Mouse (Mus musculus): ENCODE measurements at regions not wholly inside any gene's neighbourhood (a gene's known extent, or its start where the extent isn't known, plus 50 kb on each side); places are given as distances from the start of the nearest gene placed in this dataset.
"Not testable (repeated sequence)": the region's sequence is repeated elsewhere in the genome, so short reads cannot be mapped to it uniquely, and the experiment has no call there.

DNA sequence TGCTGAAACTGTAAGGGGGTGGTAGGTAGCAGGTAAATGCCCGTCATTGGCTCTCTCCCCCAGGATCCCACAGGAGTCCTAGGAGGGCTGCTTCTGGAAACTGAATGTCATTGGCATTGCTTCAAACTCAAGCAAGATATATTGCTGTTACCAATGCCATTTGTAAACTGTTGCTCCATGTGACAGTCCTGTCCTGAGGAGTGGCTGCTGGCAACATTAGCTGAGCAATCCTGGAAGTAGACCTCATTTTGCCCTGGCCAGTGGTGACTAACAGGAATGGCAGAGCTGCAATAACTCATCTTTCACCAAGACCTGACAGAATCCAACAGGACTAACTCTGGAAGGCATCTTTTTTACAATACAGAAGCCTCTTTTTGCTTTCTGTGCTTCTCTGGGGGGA lies 143.2 kb downstream of the Gm815 start:
- peak; percentile 39 for DNase-seq

DNA sequence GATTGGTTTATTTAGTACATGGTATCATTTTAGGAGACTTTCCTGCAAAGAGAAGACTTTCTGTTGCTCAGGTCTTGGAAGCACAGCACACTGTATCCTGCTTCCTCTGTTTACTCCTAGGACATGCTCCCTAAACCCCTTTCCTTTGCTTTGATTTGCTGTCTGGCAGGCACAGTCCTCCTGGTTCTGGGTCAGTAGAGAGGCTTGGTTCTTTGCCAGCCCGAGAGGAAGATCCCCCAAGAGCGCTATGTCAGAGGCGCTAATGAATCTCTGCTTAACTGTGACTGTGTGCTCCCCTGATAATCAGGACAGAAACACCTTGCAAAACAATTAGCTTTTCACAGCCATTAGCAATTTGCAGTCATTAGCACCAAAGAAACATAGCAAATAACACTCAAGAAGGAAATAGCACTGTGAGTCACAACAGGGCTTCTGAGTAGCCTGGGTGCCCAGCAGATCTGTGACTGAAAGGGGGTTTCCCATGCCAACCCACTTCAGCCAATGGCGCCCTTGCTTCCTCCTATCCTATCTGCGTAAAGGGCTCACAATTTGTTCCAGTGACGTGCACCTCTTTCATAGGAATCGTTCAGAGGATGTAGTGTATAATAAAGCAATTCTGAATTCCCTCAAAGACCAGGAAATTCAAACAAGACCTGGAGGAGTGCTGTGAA lies 145.5 kb downstream of the Gm815 start:
- DNase-seq = no peak

DNA sequence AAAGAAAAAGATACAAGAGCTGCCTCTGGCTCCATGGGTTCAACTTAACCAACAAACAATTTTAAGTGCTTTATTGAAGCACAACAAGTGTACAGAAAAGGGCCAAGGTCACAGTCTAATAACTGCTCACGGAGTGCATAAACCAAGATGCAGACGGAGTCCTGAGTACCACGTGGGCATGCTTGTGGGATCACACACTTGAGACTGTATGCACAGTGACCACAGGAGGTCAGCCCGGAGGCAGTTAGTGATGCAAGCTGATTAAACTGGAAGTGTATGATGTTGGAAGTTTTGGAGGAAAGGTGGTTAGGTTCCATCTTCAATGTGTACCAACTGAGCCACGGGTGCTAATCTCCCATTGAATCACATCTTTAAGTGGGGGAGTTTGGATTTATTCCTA lies 146.9 kb downstream of the Gm815 start:
- DNase-seq = no peak

DNA sequence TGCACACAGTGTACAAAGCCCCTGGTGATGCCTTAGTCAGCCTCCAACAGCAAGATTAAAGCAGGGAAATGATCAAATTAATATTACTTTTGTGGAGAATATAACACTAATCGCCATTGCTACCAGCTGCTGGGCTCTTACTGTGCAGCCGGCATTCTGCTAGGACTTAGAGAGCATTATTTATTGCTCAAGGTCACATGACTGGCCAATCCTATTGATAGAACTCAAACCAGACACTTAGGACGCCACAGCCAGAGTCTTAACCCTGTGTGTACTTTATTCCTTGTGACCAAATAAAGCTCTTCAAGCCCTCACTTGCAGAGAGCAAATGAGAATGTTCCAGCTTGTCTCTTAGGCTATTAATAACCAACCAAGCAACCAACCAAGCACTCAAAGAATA lies 152.6 kb downstream of the Gm815 start:
- DNase-seq = peak; percentile 29

DNA sequence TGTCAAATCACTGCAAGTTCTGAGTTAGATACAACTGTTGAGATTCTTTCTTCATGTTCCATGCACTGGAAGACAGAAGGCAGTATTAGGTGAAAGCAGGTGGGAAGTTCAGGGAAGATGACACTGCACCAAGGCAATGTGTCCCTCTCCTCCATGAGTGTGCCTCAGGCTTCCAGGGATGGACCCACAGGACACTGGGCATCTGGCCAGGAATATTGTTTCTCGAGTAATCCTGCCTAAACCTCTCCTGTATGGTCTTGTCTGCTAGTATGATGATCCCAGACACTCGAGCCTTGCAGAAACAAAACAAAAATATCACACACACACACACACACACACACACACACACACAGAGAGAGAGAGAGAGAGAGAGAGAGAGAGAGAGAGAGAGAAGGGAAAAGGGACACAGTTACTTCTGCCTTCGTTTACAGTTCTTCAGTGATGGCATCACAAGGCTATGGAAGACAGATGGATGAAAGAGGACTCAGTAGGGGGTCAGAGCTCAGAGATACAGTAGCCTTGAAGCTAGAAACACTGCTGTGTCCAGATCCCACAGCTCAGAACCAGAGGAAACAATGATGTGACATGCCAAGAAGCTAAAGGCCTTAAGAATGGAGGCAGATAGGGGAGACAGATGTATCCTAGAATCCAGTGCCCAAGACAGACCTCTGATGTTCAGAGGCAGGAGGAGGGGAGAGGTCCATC lies 154.8 kb downstream of the Gm815 start:
- DNase-seq = no peak

DNA sequence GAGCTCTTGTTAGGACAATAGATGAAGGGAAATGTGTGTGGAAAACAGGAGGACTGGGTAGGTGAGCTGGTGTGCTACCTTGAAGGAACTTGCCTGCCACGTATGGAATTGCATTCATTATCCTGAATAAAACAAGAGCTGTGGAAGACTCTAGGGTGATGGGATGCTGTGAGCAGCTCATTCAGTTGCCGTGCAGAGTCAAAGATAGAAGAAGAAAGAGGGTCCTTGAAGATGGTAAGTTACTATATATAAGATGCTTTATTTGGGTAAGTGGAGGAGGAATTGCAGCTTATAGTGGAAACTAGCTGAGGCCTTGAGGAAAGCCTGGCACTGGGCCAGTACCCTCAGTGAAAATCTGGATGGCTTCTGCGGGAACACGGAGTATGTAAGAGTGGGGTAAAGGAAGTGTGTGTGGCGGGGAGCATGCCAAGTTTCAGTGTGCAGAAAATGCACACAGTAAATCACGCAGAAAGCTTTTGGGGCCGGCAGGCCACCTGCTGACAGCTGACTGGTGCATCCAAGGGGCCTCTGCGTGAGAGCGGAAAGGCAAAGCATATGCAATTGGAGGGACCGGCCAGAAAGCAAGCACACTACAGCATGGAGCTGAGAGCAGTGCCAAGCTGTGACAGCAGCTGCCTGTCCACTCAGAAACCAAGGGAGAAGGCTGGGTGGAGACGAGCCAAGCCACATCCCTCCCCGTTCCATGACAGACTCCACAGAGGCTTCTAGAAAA lies 149.7 kb upstream of the Vldlr start:
- DNase-seq = peak; percentile 62

DNA sequence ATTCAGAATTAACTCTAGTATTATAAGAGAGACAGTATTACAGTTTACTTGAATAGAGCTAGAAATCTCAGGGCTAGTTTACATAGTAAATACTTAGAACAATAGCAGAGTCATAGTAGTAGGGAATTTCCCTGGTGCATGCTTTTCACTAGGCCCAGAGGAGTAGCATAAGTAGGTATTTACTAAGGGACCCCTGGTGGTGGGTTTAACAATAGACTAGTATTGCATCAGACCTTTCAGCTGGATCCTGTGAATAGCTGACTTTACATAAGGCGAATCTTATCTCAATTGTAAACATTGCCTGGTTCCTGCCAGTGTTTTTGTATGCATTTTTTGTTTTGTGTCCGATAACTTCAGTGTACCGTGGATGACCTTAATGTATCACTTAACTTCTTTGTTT lies 143.0 kb upstream of the Vldlr start:
- no peak for DNase-seq

DNA sequence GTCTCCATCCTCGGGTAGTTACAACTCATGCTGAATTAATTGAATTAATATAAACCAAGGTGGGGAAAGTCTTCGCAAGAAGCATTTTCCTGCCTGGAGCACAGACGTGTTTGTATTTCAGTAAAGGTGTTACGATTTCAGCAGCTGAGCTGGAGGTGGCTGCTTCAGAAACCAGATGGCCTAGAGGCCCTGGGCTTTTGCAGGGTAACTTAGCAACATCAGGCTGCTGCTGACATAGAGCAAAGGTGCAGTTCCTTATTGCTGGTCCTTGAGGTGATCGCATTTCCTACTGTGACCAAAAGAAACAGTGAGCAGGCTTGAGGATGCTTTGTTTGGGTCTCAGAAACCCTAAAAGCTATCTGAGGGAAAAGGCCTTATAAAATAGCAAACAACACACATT lies 141.3 kb upstream of the Vldlr start:
- no peak for DNase-seq

DNA sequence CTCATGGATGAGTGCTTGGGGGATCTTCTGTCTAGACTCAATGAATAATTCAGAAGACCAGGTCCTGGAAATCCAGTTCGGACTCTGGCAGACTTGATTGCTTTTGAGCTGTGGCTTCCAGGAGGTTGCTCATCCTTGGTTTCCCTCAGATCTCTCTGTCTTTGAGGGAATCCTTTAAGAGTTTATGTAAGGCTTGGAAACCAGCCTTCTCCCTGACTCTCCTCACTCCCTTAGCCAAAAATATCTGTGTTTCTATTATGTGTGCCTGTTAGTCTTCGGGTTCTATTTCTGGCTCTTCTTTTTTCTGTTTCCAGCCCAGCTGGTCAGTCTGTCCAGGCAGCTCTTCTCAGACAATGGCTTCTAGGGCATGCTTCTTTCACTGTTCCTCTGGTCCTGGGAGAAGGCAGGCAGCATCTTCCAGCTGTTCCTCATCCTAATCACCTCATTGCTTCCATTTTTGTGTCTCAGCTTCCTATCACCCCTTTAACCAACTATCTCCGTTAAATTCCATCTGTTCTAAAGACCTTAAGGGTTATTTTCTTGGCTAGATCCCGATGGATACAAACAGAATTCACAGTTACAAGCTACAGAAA lies 139.3 kb upstream of the Vldlr start:
- no peak for DNase-seq

DNA sequence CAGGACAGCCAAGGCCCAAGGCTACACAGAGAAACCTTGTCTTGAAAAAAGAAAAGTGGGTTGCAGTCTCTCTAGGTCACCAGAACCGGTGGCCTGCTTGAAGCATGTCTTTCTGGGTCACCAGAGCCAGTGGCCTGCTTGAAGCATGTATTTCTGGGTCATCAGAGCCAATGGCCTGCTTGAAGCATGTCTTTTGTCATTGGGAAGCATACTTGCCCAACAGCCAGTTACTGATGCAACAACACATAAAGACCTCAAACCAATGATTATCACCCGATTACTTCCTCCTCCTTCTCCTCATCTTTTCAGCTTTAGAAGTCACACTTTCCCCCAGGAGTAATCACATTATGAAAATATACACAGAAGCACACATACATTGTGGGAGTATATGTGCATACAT lies 128.9 kb upstream of the Vldlr start:
- no peak for DNase-seq

DNA sequence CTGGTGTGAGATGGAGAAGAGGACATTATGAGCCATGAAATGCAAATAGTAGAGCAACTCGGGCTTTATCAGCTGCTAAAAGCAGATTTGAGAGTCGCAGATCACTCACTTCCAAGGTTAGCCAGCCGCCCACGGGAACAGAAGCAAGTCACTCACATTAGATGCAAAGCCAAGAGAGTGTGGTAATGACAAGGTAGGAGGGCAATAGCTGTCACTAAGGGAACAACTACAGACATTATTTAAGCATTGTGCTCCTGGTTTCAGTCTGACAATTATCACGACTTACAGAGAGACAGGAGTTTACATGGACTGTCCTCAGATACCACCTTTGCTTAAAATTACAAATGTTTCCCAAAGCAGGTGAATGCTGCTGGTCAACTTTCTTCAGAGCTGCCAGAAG lies 128.5 kb upstream of the Vldlr start:
- peak; percentile 6 for DNase-seq

DNA sequence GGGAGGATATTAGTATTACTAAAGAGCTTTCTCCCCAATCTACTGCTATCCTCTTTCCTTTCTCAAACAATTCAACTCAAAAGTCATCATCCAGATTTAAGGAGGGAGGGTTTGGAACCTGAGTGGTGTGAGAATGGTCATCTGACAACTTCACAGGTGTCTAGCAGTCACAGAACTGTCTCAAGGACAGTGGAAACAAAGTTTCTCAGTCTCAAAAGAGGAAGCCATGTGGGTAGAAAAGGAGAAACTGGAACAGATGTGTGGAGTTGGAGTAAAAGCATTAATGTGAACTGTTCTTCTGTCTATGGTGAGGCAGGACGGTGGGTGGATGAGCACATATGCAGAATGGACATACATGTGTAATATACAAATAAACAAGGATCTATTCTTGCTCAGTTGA lies 127.2 kb upstream of the Vldlr start:
- DNase-seq = no peak

DNA sequence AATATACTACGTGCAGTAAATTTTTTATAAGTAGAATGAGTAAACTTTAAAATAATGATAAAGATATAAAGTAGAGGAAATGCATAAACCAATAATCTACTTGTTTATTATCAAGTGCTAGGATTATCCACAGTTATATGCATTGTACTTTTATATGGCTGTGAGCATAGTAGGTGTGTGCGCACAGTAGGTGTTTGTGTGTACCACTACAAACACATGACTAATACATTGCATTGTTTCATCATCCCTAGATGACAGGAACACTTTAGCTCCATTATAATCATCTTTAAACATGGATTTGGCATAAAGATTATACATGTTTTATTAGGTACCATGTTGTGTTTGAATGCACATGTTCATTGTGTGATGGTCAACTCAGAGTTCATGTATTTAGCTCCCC lies 124.7 kb upstream of the Vldlr start:
- no peak for DNase-seq

DNA sequence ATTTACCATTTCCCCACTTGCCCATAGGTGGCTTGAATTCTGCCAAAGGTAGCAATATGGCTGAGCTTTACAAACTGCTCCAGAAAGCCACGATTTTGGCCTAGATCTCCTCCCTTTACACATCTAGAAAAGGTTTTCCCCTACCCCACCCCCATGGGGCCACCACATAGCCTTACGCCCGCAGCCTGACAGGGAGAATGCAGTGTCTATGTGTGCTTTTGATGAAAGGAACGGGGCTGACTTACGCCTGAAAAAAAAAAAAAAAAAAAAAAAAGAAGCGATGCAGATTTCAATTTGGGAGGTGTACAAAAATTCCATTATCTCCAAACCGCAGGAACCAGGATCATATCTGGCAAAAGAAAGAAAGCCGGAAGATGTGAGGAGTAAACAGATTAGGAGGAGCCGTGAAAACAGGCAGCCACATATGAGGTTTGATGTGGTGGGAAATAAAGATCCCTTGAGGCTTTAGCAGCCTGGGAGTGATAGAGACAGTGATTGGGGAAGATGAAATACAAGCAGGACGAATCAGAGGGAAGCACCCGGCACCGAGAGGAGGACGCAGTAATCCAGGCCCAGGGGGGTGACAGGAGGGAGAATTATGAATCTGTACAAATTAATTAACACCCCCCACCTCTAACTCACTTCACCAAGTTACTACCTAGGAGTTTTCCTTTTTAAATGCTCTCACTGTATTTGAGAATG lies 121.4 kb upstream of the Vldlr start:
- DNase-seq = no peak

DNA sequence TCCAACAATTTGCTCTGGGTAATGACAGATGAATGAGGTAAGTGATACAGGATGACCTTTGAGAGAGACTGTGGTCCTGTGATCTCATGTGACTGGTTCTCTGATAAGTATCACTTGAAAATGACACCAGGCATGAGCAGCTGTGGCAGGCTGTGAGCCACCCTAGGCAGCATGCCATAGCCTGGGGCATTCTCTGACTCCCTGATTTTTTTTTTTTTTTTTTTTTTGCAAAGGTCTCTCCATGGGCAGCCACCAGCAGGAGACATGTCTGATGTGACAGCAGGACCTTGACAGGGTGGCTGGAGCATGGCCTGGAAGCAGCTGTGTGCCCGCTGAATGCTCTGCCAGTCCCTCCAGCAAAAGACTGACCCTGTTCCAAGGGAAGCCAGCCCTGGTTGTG lies 116.4 kb upstream of the Vldlr start:
- DNase-seq = peak; percentile 14

DNA sequence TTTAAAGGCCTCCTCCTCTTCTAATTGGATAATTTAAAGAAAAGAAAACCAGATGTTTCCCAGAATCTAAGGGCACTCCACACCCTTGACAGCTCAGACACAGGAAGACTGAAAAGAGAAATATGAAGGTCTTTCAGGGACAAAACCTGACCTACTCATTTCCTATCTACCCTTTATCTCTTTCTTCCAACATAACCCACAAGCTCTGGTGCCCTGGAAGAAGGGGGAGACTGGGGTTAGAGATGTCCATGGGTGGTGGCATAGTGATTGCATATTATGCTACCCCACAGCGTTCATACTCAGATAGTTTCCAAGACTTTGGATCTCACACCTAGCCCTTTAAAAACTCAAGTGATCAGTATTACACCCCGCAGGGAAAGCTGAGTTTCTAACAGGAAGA lies 105.8 kb upstream of the Vldlr start:
- no peak for DNase-seq

DNA sequence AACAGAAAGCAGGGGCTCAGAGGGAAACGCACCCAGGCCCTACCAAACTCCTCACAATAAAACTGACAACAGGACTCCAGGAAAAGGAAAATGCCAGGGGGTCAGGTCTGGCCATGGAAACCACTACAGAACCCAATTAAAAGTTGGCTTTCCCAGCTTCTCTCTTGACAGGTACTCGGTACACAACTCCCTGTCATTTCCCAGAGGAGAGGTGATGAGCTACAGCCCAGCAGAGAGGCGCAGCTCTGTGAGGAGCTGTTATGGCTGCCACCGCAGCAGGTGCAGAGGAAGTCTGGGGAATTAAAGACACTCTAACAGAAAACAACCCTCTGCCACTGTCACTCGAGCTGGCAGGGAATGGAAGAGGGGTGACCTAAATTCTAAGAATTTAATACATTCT lies 95.4 kb upstream of the Vldlr start:
- DNase-seq = no peak

DNA sequence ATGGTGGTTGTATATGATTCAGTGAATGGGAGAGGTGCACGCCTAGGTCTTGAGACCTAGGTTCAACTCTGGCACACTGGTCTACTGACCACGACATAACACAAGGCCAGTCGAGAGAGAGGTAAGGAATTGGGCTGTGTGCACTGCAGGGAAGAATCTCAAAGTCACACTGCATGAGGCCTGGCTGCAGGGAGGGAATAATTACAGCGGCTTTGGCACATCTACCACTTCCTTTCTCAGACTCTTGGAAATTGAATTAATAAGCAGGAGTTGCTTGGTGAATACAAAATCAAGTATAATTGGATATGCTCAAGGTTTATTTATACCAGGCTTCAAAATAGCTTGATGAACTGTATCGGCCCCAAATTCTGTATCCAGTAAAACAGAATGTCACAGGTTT lies 93.9 kb upstream of the Vldlr start:
- no peak for DNase-seq

DNA sequence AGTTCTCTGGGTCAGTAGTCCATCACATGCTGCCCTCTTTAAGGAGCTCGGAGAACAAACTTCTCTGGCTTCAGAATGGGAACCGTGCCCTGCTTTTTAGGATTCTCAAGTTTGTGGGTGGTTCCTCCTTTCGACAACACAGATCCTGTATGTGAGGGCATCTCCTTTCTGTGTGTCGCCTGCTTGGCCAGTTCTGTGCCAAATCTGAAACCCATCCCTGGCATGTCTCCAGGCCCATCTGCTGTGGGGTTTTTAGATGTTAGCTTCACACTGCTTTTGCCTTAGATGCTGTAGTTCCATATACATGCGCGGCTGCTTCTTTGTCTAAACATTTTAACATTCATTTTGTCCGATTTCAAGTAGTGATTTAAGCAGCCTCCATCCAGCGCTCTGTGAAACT lies 93.0 kb upstream of the Vldlr start:
- no peak for DNase-seq

DNA sequence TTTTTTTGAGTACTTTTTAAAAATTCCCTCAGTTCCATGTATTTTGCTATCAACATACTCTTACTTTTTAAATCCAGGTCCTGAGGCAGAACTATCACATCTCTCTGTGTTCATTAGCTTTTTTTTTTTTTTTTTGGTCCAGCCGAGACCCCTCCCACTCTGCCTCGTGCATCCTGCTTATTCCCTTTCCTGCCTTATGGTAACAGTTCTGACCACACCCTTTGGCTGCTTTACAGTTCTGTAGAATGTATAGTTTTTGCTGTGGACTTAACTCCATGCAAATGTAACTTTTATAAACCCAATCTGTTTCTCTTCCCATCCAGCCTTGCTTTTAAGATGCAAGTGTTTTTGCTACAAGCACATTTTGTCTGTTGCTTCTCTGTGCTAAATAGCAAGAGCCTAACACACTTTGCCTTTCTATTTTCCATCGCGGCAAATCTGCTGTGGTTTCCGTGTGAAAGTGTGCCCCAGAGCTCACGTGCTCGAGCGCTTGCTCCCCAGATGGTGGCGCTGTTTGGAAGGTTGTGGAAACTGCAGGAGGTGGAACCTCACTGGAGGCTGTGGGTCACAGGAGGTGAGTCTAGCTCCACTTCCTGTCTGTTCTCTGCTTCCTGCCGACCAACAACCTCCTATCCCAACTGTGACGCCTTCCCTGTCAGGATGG lies 92.3 kb upstream of the Vldlr start:
- DNase-seq = peak; percentile 82

DNA sequence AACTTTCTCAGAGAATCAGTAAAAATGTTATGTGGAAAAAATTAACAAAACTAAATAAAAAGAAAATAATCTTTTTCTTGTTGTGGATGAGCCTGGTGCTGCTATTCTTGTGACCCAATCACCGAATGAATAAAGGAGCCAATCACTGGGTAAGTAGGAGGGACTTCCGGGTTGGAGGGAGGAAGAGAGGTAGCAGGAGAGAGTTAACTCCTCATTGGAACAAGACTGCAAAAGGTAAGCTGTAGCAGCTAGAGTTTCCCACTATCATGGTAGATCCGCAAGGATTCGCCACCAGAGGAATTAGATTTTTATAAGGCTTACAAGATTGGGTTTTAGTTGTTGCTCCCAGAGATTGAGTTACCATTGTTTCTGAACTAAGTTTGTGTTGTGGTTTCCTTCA lies 87.8 kb upstream of the Vldlr start:
- not testable (repeated sequence) for DNase-seq

DNA sequence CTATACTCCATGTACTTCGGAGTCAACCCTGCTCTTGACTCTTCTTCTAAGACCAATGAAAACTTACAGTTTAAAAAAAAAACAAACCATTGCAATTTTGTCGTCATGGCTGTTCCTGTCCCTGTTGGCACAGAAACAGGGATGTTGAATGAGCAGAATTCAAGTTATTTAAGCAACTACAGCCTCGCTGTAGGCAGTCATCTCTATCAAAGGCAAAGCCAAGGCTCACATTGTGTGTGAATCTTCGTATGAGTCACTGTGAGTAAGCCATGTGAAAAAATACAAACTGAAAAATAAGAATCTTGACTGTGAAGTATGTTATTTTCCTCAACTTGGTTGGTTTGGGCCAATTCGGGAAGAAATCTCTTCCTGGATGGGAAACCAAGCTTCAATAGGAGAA lies 81.9 kb upstream of the Vldlr start:
- no peak for DNase-seq
